In genomic region chr2:31796943-31797342, GRCm38 (mm10) we compare ENCODE assay signal across 18 mouse cellular contexts. TPM values are rescaled to one million over a fixed set of nuclear protein-coding genes. Genes with fewer than 3 reads are reported as not detected.
"Had no signal": no experiment of that assay in that cellular context is flagged by ENCODE, and none has a peak within 500 bp of the region (broad histone marks: within the 10 kb centered on the region; RNA-seq: fewer than 3 reads in every experiment).

No protein-coding gene starts in this region.

- H3K27ac ChIP-seq: kidney, embryonic 15.5 days; liver, embryonic 12.5 days; lung, embryonic 15.5 days; midbrain, embryonic 12.5 days; neural tube, embryonic 13.5 days had no signal

- H3K4me3 ChIP-seq: kidney, embryonic 15.5 days; liver, embryonic 12.5 days; lung, embryonic 15.5 days; midbrain, embryonic 12.5 days; neural tube, embryonic 13.5 days had no signal

- H3K27me3 ChIP-seq: kidney, embryonic 15.5 days; liver, embryonic 12.5 days; lung, embryonic 15.5 days; midbrain, embryonic 12.5 days; neural tube, embryonic 13.5 days had no signal

- H3K4me2 ChIP-seq: kidney, embryonic 15.5 days; liver, embryonic 12.5 days; lung, embryonic 15.5 days; midbrain, embryonic 12.5 days; neural tube, embryonic 13.5 days had no signal

- H3K9ac ChIP-seq: kidney, embryonic 15.5 days; liver, embryonic 12.5 days; lung, embryonic 15.5 days; midbrain, embryonic 12.5 days; neural tube, embryonic 13.5 days had no signal

- H3K9me3 ChIP-seq: kidney, embryonic 15.5 days; liver, embryonic 12.5 days; lung, embryonic 15.5 days; midbrain, embryonic 12.5 days; neural tube, embryonic 13.5 days had no signal

- H3K4me1 ChIP-seq: liver, embryonic 12.5 days; lung, embryonic 15.5 days; midbrain, embryonic 12.5 days; neural tube, embryonic 13.5 days had no signal

- ATAC-seq: intestine, embryonic 16.5 days; liver, embryonic 12.5 days; midbrain, embryonic 16.5 days had no signal

- DNase-seq: kidney, adult 2 months; kidney, postnatal 14 days; layer of hippocampus, postnatal 36 days; retina, postnatal 1 day; right cerebral cortex, postnatal 25 days; thymus, adult 18-20 months; thymus, postnatal 14 days had no signal

RNA-seq across cellular contexts. Expression of gene Qrfp, which starts 13.4 kb away (rescaled TPM):
- total RNA-seq: layer of hippocampus, postnatal 36 days; left cerebral cortex, postnatal 36 days; megakaryocyte-erythroid progenitor cell, adult 5-6 weeks had no signal
- polyA plus RNA-seq: intestine, embryonic 16.5 days; large intestine, adult 2 months had no signal

RNA-seq across cellular contexts. Expression of gene Fibcd1, which starts 48.9 kb away (rescaled TPM):
- total RNA-seq: megakaryocyte-erythroid progenitor cell, adult 5-6 weeks had no signal
- polyA plus RNA-seq: liver, embryonic 12.5 days; lung, embryonic 15.5 days; stomach, embryonic 14.5 days had no signal
